Mouse (Mus musculus) heart, postnatal 0 days (tissue): Measurements from ENCODE around the gene Tmem121. TPM values are rescaled to one million over a fixed set of nuclear protein-coding genes. Genes with fewer than 3 reads are reported as not detected.
A peak's percentile ranks its signal among the peaks of the same experiment; 100 is the strongest.

Experiments used
- ATAC-seq: fragments of 200-750 bp; cut with Nextera tagmentation; 2 replicates; pipeline ENCODE4 v1.8.0; 2017; ENCODE audit warnings: low read depth, moderate number of reproducible peaks, moderate library complexity; ENCODE audit not compliant: insufficient read depth
- DNase-seq: peaks from one replicate; pipeline ENCODE4 v3.0.0-alpha.2; 2016; ENCODE audit warnings: low spot score
- H3K27ac ChIP-seq: fragments of 300-500 bp; sonication (generic); 2 replicates; pipeline ENCODE4 v1.5.1; 2014; ENCODE audit warnings: low read depth, mild to moderate bottlenecking
- H3K27me3 ChIP-seq: fragments of 300-500 bp; sonication (generic); 2 replicates; pipeline ENCODE4 v1.6.1; 2014; ENCODE audit warnings: low read length, mixed read lengths; ENCODE audit not compliant: control insufficient read depth, insufficient read depth
- H3K36me3 ChIP-seq: fragments of 300-500 bp; sonication (generic); replicated peaks from 2 replicates; pipeline ENCODE4 v1.6.1; 2014; ENCODE audit warnings: low read length, mixed read lengths; ENCODE audit not compliant: control insufficient read depth, insufficient read depth
- H3K4me1 ChIP-seq: fragments of 300-500 bp; sonication (generic); 2 replicates; pipeline ENCODE4 v1.6.1; 2014; ENCODE audit warnings: antibody characterized with exemption; ENCODE audit not compliant: control insufficient read depth, insufficient read depth
- H3K4me2 ChIP-seq: fragments of 300-500 bp; sonication (generic); 2 replicates; pipeline ENCODE4 v1.6.1; 2014; ENCODE audit warnings: low read depth, mild to moderate bottlenecking, low read length, moderate library complexity
- H3K4me3 ChIP-seq: fragments of 300-500 bp; sonication (generic); 2 replicates; pipeline ENCODE4 v1.5.1; 2014; ENCODE audit warnings: low read depth, low read length
- H3K9ac ChIP-seq: fragments of 300-500 bp; sonication (generic); replicated peaks from 2 replicates; pipeline ENCODE4 v1.6.1; 2014; ENCODE audit warnings: low read depth, low read length, mixed read lengths
- H3K9me3 ChIP-seq: fragments of 300-500 bp; sonication (generic); replicated peaks from 2 replicates; pipeline ENCODE4 v1.6.1; 2016; ENCODE audit warnings: low read length; ENCODE audit not compliant: control insufficient read depth
- CTCF ChIP-seq: IDR thresholded peaks from 2 replicates; pipeline ENCODE4 v1.5.1; 2016; ENCODE audit warnings: antibody characterized with exemption, control low read depth, low read depth
- EP300 ChIP-seq: IDR thresholded peaks from 2 replicates; pipeline ENCODE4 v1.6.1; 2016; ENCODE audit warnings: antibody characterized with exemption, low read depth
- WGBS: fragments of 180-500 bp; shearing (Covaris S2); extraction: QIAGEN DNeasy Blood & Tissue Kit; methylation state at CpG from one replicate; pipeline ENCODE4 v1.1.7; 2014; 5-methylcytosine and 5-hydroxymethylcytosine counted together
- polyA plus RNA-seq: library from polyadenylated mRNA; unstranded; fragments of >200 nt; fragmentation: Nextera tagmentation; extraction: Ambion mirVana; gene quantifications from 2 replicates; pipeline ENCODE4 v1.2.1, GENCODE M21; 2015
- total RNA-seq: library from RNA; depleted of rRNA; stranded (reverse); fragments of >200 nt; gene quantifications from 2 replicates; pipeline ENCODE4 v1.2.3, GENCODE M21; 2014; ENCODE audit warnings: low replicate concordance

The Tmem121 gene
- total and polyA plus RNA-seq, 2 experiments from 2014 or later, result 1.2 to 4.8 TPM

DNA sequence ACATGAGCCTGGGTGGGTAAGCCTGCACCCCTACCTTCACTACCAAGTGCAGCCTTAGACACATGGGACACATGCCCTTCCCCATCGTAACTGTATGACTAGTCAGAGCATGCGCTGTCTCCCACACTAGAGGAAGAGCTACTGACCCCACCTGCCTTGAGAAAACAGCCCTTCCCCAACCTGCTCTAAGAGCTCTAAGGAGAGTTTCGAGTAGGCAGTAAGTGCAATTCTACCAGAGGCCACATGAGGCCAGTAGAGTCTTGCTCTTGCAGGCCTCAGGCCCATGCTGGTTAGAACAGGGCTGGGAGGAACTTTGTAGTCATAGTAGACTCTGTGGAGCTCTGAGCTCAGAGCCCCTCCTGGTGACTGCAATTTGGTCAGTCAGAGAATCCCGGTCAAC lies 34.7 kb downstream of the Tmem121 start:
- Histone ChIP-seq H3K4me2 (no peak overlapping the region), H3K36me3 (no peaks in the 10 kb centered on the region), H3K9me3 (no peaks in the 10 kb centered on the region), H3K27me3 (no peaks in the 10 kb centered on the region), H3K27ac (no peak overlapping the region), H3K4me1 (no peaks in the 10 kb centered on the region), H3K4me3 (no peak overlapping the region), H3K9ac (no peak overlapping the region)
- 33% methylated on average over 4 of the region's 4 CpGs for WGBS
- peak; percentile 53 for ATAC-seq
- peak; percentile 51 for DNase-seq
- TF ChIP-seq EP300, result no peak
- peak; percentile 73 for TF ChIP-seq CTCF

DNA sequence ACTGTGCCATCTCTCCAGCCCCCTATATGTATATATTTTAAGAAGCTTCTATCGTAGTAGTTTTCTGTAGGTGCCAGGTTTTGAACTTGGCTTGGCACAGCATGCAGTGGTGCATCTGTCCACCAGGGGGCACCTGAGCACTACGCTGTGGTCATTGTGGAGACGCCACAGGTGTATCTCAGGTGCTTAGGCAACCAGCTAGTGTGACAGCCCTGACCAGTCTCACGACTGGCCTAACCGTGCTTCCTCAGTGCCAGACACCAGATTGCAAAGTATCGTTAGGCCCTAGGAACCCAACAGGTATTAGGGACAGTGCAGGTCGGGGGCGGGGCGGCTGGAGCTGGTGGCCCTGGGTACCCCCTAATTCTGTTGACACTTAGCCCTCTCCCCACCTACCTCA lies 35.6 kb downstream of the Tmem121 start:
- no peaks in the 10 kb centered on the region for H3K4me1 ChIP-seq
- H3K27me3 ChIP-seq, result no peaks in the 10 kb centered on the region
- TF ChIP-seq CTCF, result peak; percentile 31
- no peak for TF ChIP-seq EP300
- H3K9ac ChIP-seq, result no peak overlapping the region
- no peaks in the 10 kb centered on the region for H3K36me3 ChIP-seq
- H3K4me3 ChIP-seq, result no peak overlapping the region
- no peaks in the 10 kb centered on the region for H3K9me3 ChIP-seq
- H3K27ac ChIP-seq, result no peak overlapping the region
- DNase-seq (no peak), ATAC-seq (no peak)
- 77% methylated on average over 9 of the region's 9 CpGs for WGBS
- H3K4me2 ChIP-seq, result no peak overlapping the region

DNA sequence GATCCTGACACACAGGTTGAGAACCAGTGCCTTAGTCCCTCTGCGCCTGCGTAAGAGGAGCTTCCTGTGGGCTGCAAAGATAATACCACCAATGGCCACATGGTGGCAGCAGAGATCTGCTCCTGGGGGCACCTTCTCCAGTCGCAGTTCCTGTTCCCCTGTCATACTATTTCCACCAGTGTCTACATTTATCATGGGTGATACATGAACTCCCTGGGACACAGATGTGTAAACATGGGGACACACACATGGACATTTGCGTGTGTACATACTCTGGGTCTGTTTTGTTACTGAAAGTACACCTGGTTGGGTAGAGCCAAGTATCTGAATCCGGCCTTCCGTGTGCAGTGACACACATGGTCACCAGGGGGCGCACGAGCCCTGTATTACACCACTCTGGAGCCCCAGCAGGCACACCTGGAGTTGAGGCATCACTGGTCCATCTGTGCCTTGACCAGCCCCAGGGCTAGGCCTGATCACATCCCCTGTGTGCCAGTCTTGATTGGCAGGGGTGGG lies 36.4 kb downstream of the Tmem121 start:
- H3K27ac ChIP-seq, result no peak overlapping the region
- no peaks in the 10 kb centered on the region for H3K4me1 ChIP-seq
- peak; percentile 74 for TF ChIP-seq CTCF
- no peak for TF ChIP-seq EP300
- no peaks in the 10 kb centered on the region for H3K36me3 ChIP-seq
- ATAC-seq, result peak; percentile 25; the same call in 1 of the 2 replicates
- H3K27me3 ChIP-seq, result no peaks in the 10 kb centered on the region
- no peak overlapping the region for H3K4me2 ChIP-seq
- H3K9ac ChIP-seq, result no peak overlapping the region
- no peaks in the 10 kb centered on the region for H3K9me3 ChIP-seq
- DNase-seq, result peak; percentile 82
- 11% methylated on average over 8 of the region's 8 CpGs for WGBS
- no peak overlapping the region for H3K4me3 ChIP-seq

DNA sequence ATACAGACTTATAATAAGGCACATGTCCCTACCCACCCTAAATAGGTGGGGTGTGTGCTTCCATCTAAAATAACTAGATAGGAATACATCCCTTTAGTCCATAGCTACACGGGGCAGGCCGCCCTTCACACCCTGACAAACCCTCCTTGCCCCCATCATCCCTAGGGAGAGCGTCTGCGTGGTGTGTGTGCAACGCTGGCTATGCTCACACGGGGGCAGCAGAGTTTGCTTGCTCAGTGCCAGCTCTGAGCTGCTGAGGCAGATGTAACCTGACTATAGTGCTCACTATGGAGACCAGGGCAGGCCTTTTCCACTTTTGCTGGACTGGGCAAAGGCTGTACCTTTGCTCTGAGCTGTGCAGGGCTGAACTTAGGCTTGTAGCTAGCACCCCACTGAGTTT lies 37.0 kb downstream of the Tmem121 start:
- Histone ChIP-seq H3K9ac (no peak overlapping the region), H3K27me3 (no peaks in the 10 kb centered on the region), H3K4me3 (no peak overlapping the region), H3K4me1 (no peaks in the 10 kb centered on the region), H3K27ac (no peak overlapping the region), H3K9me3 (no peaks in the 10 kb centered on the region), H3K36me3 (no peaks in the 10 kb centered on the region), H3K4me2 (no peak overlapping the region)
- 21% methylated on average over 6 of the region's 6 CpGs for WGBS
- DNase-seq (peak; percentile 12), ATAC-seq (no peak)
- peak; percentile 58 for TF ChIP-seq CTCF
- no peak for TF ChIP-seq EP300

DNA sequence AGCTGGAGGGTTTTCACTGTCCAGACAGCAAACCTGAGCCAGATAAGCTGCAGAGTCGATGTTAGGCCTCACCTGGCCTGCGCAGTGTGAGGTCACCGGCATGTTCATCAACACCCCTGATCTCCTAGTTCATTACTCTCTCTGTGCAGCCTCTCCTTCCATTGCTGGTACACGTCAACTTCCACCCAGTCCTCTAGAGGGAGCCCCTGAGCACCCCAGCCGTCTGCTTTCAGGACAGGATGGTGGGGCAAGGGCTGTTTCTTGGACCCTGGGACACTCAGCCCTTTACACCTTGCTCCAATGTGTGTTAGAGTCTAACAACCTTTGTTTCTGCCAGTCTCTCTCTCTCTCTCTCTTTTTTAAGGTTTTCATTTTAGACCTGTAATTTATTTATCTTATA lies 38.5 kb downstream of the Tmem121 start:
- no peak overlapping the region for H3K27ac ChIP-seq
- no peaks in the 10 kb centered on the region for H3K36me3 ChIP-seq
- 65% methylated on average over 5 of the region's 5 CpGs for WGBS
- no peaks in the 10 kb centered on the region for H3K9me3 ChIP-seq
- no peak overlapping the region for H3K4me2 ChIP-seq
- H3K4me1 ChIP-seq, result no peaks in the 10 kb centered on the region
- TF ChIP-seq CTCF, result no peak
- no peak for TF ChIP-seq EP300
- no peak overlapping the region for H3K4me3 ChIP-seq
- H3K27me3 ChIP-seq, result no peaks in the 10 kb centered on the region
- ATAC-seq (no peak), DNase-seq (no peak)
- no peak overlapping the region for H3K9ac ChIP-seq

DNA sequence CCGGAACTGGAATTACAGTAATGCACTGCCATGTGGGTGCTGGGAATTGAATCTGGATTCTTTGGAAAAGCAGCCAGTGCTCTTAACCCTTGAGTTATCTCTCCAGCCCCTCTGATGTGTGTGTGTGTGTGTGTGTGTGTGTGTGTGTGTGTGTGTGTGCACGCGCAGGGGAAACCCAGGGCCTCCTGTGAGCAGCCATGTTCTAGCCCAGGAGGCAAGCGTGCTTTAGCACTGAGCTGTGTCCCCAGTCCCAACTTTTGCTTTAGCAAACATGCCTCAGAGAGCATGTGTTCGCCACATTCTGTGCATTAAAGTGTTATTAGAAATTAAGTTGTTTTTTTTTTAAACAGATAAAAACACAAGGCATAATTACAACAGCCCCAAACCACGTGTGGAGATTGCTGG lies 39.0 kb downstream of the Tmem121 start:
- Histone ChIP-seq H3K27me3 (no peaks in the 10 kb centered on the region), H3K4me1 (no peaks in the 10 kb centered on the region), H3K4me3 (no peak overlapping the region), H3K27ac (no peak overlapping the region), H3K4me2 (no peak overlapping the region), H3K36me3 (no peaks in the 10 kb centered on the region), H3K9ac (no peak overlapping the region), H3K9me3 (no peaks in the 10 kb centered on the region)
- DNase-seq (no peak), ATAC-seq (no peak)
- 79% methylated on average over 6 of the region's 6 CpGs for WGBS
- no peak for TF ChIP-seq CTCF
